Mouse (Mus musculus) CH12.LX (cell line): ENCODE results near the gene Ablim1.

ENCODE experiments used
- EP300 ChIP-seq: IDR thresholded peaks from 2 replicates; pipeline ENCODE4 v1.6.1; 2011; ENCODE audit warnings: low read length, improper control_type of control experiment
- POLR2A ChIP-seq: IDR thresholded peaks from 2 replicates; pipeline ENCODE4 v1.6.1; 2011; ENCODE audit warnings: low read depth, mild to moderate bottlenecking, improper control_type of control experiment, low read length

GRCm38 (mm10) chr19:57241363-57242192 is 73.1 kb downstream of the Ablim1 start:
- TF ChIP-seq EP300 (no peak), POLR2A (no peak)
